Mouse (Mus musculus): ENCODE data around the gene Dnm3.

The Dnm3 gene

GRCm38 (mm10) chr1:161998781-161999180 is 479.1 kb downstream of the Dnm3 start:
- no peak for DNase-seq (ENCODE audit: low spot score in 2 of 2)

- DNase-seq (ENCODE audit: low spot score in 2 of 2): no peak
These were observed 485.4 kb downstream of the Dnm3 start for GRCm38 (mm10) chr1:161992389-161992788.

- DNase-seq (ENCODE audit: low spot score in 2 of 2): no peak
These were observed 486.0 kb downstream of the Dnm3 start for GRCm38 (mm10) chr1:161991846-161992245.

GRCm38 (mm10) chr1:161990684-161991578 is 486.9 kb downstream of the Dnm3 start:
- DNase-seq (ENCODE audit: low spot score in 2 of 2): no peak

GRCm38 (mm10) chr1:161983979-161984566 is 493.8 kb downstream of the Dnm3 start:
- no peak for DNase-seq (ENCODE audit: low spot score in 2 of 2)

GRCm38 (mm10) chr1:161983451-161983850 is 494.4 kb downstream of the Dnm3 start:
- DNase-seq (ENCODE audit: low spot score in 2 of 2): no peak

- DNase-seq (ENCODE audit: low spot score in 2 of 2): no peak
These were observed 497.1 kb downstream of the Dnm3 start for GRCm38 (mm10) chr1:161980626-161981298.

- DNase-seq (ENCODE audit: low spot score in 2 of 2): no peak
These were observed 497.8 kb downstream of the Dnm3 start for GRCm38 (mm10) chr1:161980046-161980445.

- no peak for DNase-seq (ENCODE audit: low spot score in 2 of 2)
These were observed 498.3 kb downstream of the Dnm3 start, which contains the start of gene 4930558K02Rik for GRCm38 (mm10) chr1:161979536-161979935. Gene 4930558K02Rik, minus strand, starts transcription at chr1:161979636.

GRCm38 (mm10) chr1:161978173-161978700 is 499.6 kb downstream of the Dnm3 start:
- no peak for DNase-seq (ENCODE audit: low spot score in 2 of 2)

- DNase-seq (ENCODE audit: low spot score in 2 of 2): no peak
These were observed 500.5 kb downstream of the Dnm3 start for GRCm38 (mm10) chr1:161977331-161977730.

GRCm38 (mm10) chr1:161976255-161977182 is 501.3 kb downstream of the Dnm3 start:
- peak; percentile 29 to 74 for DNase-seq (ENCODE audit: low spot score in 2 of 2)

GRCm38 (mm10) chr1:161972233-161972632 is 505.6 kb downstream of the Dnm3 start:
- no peak for DNase-seq (ENCODE audit: low spot score in 2 of 2)

GRCm38 (mm10) chr1:161970874-161971273 is 507.0 kb downstream of the Dnm3 start:
- no peak for DNase-seq (ENCODE audit: low spot score in 2 of 2)

GRCm38 (mm10) chr1:161968589-161969407 is 509.0 kb downstream of the Dnm3 start, which contains the start of gene Pigc:
Gene Pigc, plus strand, starts transcription at chr1:161969186.
- DNase-seq (ENCODE audit: low spot score in 2 of 2): peak; percentile 90 to 92

- DNase-seq (ENCODE audit: low spot score in 2 of 2): no peak
These were observed 509.9 kb downstream of the Dnm3 start for GRCm38 (mm10) chr1:161967936-161968335.

- DNase-seq (ENCODE audit: low spot score in 2 of 2): no peak
These were observed 515.1 kb downstream of the Dnm3 start for GRCm38 (mm10) chr1:161962465-161963377.

- no peak for DNase-seq (ENCODE audit: low spot score in 2 of 2)
These were observed 519.6 kb downstream of the Dnm3 start for GRCm38 (mm10) chr1:161957964-161958950.

All from frontal cortex, postnatal 14 days (tissue).